Mouse (Mus musculus): ENCODE results near the gene Prkra.
A peak's percentile ranks its signal among the peaks of the same experiment; 100 is the strongest.

Prkra gene

DNA sequence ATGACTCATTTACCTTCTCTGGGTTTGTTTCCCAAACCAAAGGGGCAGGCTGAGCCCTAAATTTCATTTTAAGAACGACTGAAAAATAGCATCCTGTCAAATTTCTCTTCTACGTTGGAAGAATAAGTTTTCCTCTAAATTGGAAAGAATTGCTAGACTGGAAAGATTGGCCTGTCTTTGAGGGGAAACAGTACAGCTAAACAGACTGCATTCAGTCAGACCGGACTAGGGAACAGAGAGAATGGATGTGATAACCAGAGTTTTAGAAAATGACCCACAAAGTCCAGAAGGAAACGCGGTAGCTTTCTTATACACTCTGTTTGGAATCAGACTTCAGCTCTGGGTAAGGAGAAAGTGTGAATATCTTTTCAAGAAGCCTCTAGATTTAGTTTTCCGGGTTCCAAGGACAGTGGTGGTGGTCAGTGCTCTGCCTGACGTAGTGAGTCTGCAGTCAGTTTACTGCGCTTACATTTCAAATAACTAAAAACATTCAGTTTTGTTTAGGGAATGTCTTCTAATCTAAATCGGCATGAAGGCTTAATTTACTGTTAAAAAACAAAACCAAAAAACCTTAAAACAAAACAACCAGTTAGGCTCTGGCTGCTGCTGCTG lies 24.4 kb upstream of the Prkra start:
- H3K36me3 ChIP-seq (ENCODE audit: control insufficient read depth, insufficient read depth, low read length, poor library complexity, severe bottlenecking): no peaks in the 10 kb centered on the region
- no peak for DNase-seq (ENCODE audit: low read depth, low spot score)
- no peaks in the 10 kb centered on the region for H3K27me3 ChIP-seq (ENCODE audit: control insufficient read depth, insufficient read depth, low read length, poor library complexity, severe bottlenecking)

GRCm38 (mm10) chr2:76671641-76672040 lies 23.8 kb upstream of the Prkra start:
- Histone ChIP-seq H3K27me3 (ENCODE audit: control insufficient read depth, insufficient read depth, low read length, poor library complexity, severe bottlenecking) (no peaks in the 10 kb centered on the region), H3K36me3 (ENCODE audit: control insufficient read depth, insufficient read depth, low read length, poor library complexity, severe bottlenecking) (no peaks in the 10 kb centered on the region)
- no peak for DNase-seq (ENCODE audit: low read depth, low spot score)

DNA sequence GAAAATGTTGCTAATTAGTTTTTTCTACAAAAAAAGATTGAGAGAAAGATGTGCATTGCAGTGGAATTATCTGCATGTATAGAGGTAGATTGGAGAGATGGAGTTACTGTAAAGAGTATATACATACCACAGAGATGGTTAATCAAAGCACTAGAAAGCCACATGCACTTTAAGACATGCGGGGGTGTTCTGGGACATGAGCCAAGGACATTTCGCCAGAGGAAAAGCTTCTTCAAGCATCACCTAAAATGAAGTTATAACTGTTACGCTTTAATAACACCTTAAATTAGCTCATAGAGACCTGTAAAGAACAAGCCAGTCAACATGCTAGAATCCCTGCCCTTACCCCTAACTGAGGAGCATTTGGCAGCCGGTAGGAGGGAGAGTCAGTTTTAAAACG lies 19.4 kb upstream of the Prkra start:
- no peaks in the 10 kb centered on the region for H3K36me3 ChIP-seq (ENCODE audit: control insufficient read depth, insufficient read depth, low read length, poor library complexity, severe bottlenecking)
- no peak for DNase-seq (ENCODE audit: low read depth, low spot score)
- no peaks in the 10 kb centered on the region for H3K27me3 ChIP-seq (ENCODE audit: control insufficient read depth, insufficient read depth, low read length, poor library complexity, severe bottlenecking)

GRCm38 (mm10) chr2:76665531-76665930 lies 17.7 kb upstream of the Prkra start:
- no peak for DNase-seq (ENCODE audit: low read depth, low spot score)
- no peaks in the 10 kb centered on the region for H3K27me3 ChIP-seq (ENCODE audit: control insufficient read depth, insufficient read depth, low read length, poor library complexity, severe bottlenecking)
- H3K36me3 ChIP-seq (ENCODE audit: control insufficient read depth, insufficient read depth, low read length, poor library complexity, severe bottlenecking): no peaks in the 10 kb centered on the region

- no peaks in the 10 kb centered on the region for H3K36me3 ChIP-seq (ENCODE audit: control insufficient read depth, insufficient read depth, low read length, poor library complexity, severe bottlenecking)
- H3K27me3 ChIP-seq (ENCODE audit: control insufficient read depth, insufficient read depth, low read length, poor library complexity, severe bottlenecking): no peaks in the 10 kb centered on the region
- no peak for DNase-seq (ENCODE audit: low read depth, low spot score)
Observed at GRCm38 (mm10) chr2:76659419-76659818, 11.6 kb upstream of the Prkra start.

DNA sequence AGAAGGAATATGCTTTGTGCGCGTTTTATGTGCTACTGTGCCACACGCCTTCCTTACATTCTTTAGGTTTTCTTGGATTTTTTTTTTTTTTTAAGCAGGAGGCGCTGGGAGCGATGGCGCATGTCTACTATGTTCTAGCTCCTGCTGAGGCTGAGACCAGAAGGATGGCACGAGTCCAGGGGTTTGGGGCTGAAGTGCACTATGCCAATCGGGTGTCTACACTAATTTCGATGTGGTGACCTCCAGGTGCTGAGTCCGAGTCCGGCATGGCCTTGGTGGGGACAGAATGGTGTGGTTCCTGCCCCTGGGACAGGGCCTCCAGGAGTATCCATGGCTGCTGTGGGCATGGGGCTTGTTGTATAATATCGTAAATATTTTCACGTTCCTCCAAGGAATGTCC lies 10.7 kb upstream of the Prkra start:
- Histone ChIP-seq H3K36me3 (ENCODE audit: control insufficient read depth, insufficient read depth, low read length, poor library complexity, severe bottlenecking) (no peaks in the 10 kb centered on the region), H3K27me3 (ENCODE audit: control insufficient read depth, insufficient read depth, low read length, poor library complexity, severe bottlenecking) (no peaks in the 10 kb centered on the region)
- DNase-seq (ENCODE audit: low read depth, low spot score): no peak

GRCm38 (mm10) chr2:76655982-76656381 lies 8.2 kb upstream of the Prkra start:
- H3K36me3 ChIP-seq (ENCODE audit: control insufficient read depth, insufficient read depth, low read length, poor library complexity, severe bottlenecking): no peaks in the 10 kb centered on the region
- H3K27me3 ChIP-seq (ENCODE audit: control insufficient read depth, insufficient read depth, low read length, poor library complexity, severe bottlenecking): no peaks in the 10 kb centered on the region
- DNase-seq (ENCODE audit: low read depth, low spot score): peak; percentile 4

- DNase-seq (ENCODE audit: low read depth, low spot score): no peak
- no peaks in the 10 kb centered on the region for H3K27me3 ChIP-seq (ENCODE audit: control insufficient read depth, insufficient read depth, low read length, poor library complexity, severe bottlenecking)
- no peaks in the 10 kb centered on the region for H3K36me3 ChIP-seq (ENCODE audit: control insufficient read depth, insufficient read depth, low read length, poor library complexity, severe bottlenecking)
Observed at GRCm38 (mm10) chr2:76655444-76655843, 7.6 kb upstream of the Prkra start.

- Histone ChIP-seq H3K27me3 (ENCODE audit: control insufficient read depth, insufficient read depth, low read length, poor library complexity, severe bottlenecking) (no peaks in the 10 kb centered on the region), H3K36me3 (ENCODE audit: control insufficient read depth, insufficient read depth, low read length, poor library complexity, severe bottlenecking) (no peaks in the 10 kb centered on the region)
Observed at GRCm38 (mm10) chr2:76654646-76655045, 6.8 kb upstream of the Prkra start.

DNA sequence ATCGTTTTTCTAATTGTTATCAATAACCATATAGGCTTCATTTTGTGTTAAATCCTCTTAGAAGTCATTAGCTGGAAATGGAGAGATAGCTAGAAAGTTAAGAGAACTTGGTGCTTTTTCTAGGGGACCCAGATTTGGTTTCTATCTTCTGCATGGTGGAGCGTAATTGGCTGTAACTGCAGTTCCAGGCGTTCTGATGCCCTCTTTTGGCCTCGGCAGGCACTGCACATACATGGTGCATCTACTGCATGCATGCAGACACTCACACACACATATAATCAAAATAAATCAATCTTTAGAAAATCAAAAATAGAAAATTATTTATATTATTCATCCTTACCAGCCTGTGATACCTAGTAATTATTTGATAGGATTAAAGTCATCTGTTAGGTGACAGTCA lies 5.3 kb upstream of the Prkra start:
- Histone ChIP-seq H3K27me3 (ENCODE audit: control insufficient read depth, insufficient read depth, low read length, poor library complexity, severe bottlenecking) (no peaks in the 10 kb centered on the region), H3K36me3 (ENCODE audit: control insufficient read depth, insufficient read depth, low read length, poor library complexity, severe bottlenecking) (no peaks in the 10 kb centered on the region)
- no peak for DNase-seq (ENCODE audit: low read depth, low spot score)

More at GRCm38 (mm10) chr2:76654646-76655045, 6.8 kb upstream of the Prkra start:
- no peak for DNase-seq (ENCODE audit: low read depth, low spot score)

DNA sequence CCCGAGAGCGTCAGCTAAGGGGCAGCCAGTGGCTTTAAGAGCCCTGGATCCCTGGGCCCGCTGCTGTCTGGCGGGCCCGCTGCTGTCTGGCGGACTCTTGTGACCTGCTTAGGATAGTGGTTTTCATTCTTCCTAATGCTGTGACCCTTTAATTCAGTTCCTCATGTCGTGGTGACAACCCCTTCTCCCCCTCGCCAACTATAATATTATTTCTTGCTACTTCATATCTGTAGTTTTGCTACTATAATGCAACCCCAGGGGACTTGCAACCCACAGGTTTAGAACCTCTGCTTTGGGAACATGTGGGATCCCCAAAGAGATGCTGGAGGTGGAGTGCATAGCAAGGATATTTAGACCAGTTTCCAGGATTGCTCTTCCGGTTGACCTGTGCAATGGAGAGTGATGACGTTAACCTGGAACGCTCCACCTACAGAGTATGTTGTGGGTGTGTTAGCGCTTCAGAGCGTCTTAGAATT lies 889 bp upstream of the Prkra start:
- H3K27me3 ChIP-seq (ENCODE audit: control insufficient read depth, insufficient read depth, low read length, poor library complexity, severe bottlenecking): no peaks in the 10 kb centered on the region
- H3K36me3 ChIP-seq (ENCODE audit: control insufficient read depth, insufficient read depth, low read length, poor library complexity, severe bottlenecking): no peaks in the 10 kb centered on the region
- DNase-seq (ENCODE audit: low read depth, low spot score): no peak

- H3K27me3 ChIP-seq (ENCODE audit: control insufficient read depth, insufficient read depth, low read length, poor library complexity, severe bottlenecking): no peaks in the 10 kb centered on the region
- peak; percentile 18 for DNase-seq (ENCODE audit: low read depth, low spot score)
- H3K36me3 ChIP-seq (ENCODE audit: control insufficient read depth, insufficient read depth, low read length, poor library complexity, severe bottlenecking): no peaks in the 10 kb centered on the region
Observed at GRCm38 (mm10) chr2:76647441-76647869, 360 bp downstream of the Prkra start.

DNA sequence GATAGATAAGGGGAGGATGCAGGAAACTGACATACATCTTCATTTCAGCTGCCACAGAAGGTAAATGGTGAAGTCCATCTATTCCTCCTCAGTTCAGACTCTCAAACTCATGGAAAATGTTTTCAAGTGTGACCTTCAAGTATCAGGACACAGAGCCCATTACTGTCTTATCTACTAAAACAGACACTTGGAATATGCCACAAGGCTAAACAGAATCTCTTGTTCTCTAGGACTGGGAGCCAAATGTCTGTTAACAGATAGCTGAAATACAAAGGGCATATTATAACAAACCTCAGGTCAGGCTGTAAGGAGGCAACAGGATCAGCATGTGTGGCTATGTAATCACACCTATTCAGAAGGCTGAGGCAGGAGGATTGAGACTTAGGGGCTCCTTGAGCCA lies 4.0 kb downstream of the Prkra start:
- Histone ChIP-seq H3K36me3 (ENCODE audit: control insufficient read depth, insufficient read depth, low read length, poor library complexity, severe bottlenecking) (no peaks in the 10 kb centered on the region), H3K27me3 (ENCODE audit: control insufficient read depth, insufficient read depth, low read length, poor library complexity, severe bottlenecking) (no peaks in the 10 kb centered on the region)
- no peak for DNase-seq (ENCODE audit: low read depth, low spot score)

DNA sequence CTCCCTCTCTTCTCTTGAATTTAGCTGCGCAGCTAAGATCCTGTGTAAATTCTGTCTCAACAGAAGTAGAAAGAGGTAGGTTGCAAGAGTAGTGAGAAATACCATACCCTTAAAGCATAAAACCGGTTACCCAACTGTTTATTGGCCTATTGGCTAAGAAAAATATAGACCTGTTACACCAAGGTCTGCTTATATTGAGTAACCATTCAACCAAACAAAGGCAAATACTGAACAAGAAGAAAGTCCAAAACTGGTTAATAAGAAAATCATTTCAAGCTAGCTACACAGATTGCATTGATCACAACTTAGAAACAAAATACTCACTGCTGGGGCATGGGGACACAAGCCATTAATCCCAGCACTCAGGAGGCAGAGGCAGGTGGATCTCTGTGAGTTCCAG lies 8.2 kb downstream of the Prkra start:
- H3K36me3 ChIP-seq (ENCODE audit: control insufficient read depth, insufficient read depth, low read length, poor library complexity, severe bottlenecking): no peaks in the 10 kb centered on the region
- DNase-seq (ENCODE audit: low read depth, low spot score): no peak
- no peaks in the 10 kb centered on the region for H3K27me3 ChIP-seq (ENCODE audit: control insufficient read depth, insufficient read depth, low read length, poor library complexity, severe bottlenecking)

GRCm38 (mm10) chr2:76631600-76631999 lies 16.2 kb downstream of the Prkra start:
- H3K27me3 ChIP-seq (ENCODE audit: control insufficient read depth, insufficient read depth, low read length, poor library complexity, severe bottlenecking): no peaks in the 10 kb centered on the region
- H3K36me3 ChIP-seq (ENCODE audit: control insufficient read depth, insufficient read depth, low read length, poor library complexity, severe bottlenecking): no peaks in the 10 kb centered on the region
- DNase-seq (ENCODE audit: low read depth, low spot score): no peak

DNA sequence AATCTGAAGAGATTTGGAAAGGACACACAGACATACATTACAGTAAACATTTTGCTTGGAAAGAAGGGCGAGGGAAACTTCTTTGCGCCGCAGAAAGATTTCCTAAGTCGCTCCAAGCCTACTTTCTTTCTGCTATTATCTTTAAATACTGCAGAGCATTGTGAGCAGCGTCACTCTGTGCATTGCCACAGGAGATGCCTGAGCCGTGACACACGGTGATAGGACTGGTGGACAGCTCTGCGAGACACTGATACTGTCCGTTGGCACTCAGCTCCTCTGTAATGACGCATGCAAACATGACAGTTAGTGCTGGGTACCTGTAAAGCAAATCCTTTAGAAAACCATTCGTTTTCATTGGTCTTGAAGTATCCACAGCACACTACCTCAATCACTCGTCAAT lies 17.5 kb downstream of the Prkra start:
- no peak for DNase-seq (ENCODE audit: low read depth, low spot score)
- Histone ChIP-seq H3K27me3 (ENCODE audit: control insufficient read depth, insufficient read depth, low read length, poor library complexity, severe bottlenecking) (no peaks in the 10 kb centered on the region), H3K36me3 (ENCODE audit: control insufficient read depth, insufficient read depth, low read length, poor library complexity, severe bottlenecking) (no peaks in the 10 kb centered on the region)

Data from splenic B cell, adult 2 months (primary cell).